Mouse (Mus musculus) left cerebral cortex, postnatal 14 days (tissue): ENCODE results near the gene Kremen2. TPM values are rescaled to one million over a fixed set of nuclear protein-coding genes. Genes with fewer than 3 reads are reported as not detected.
"Not testable (repeated sequence)": the region's sequence is repeated elsewhere in the genome, so short reads cannot be mapped to it uniquely, and the experiment has no call there.

Experiments
- DNase-seq, 2 experiments: peaks; one replicate each; pipeline ENCODE4 v3.0.0; 2021 to 2022; ENCODE audit warnings: low spot score in 2 of 2, mixed read lengths in 1 of 2
- intact Hi-C: fragments of 180-260 bp; cut with DNase I; formaldehyde crosslinking; loops from one replicate; pipeline ENCODE4 v1.15.1; 2025
- long read RNA-seq, 2 experiments: library from polyadenylated mRNA; stranded (forward); transcript quantifications; one replicate each; pipeline ENCODE4 v2.0.0; 2021
- total RNA-seq, 2 experiments: library from RNA; stranded (reverse); gene quantifications; 2 replicates each; pipeline ENCODE4 v1.2.3; 2021

The Kremen2 gene
- total RNA-seq = under 1 TPM; 0.40 to 0.48 TPM
- long read RNA-seq, experiment 1, partial matches to known transcripts = 1 of 1 reads
- long read RNA-seq, experiment 1, other reads (novel, unspliced or antisense) = 0 of 1 reads
- long read RNA-seq, experiment 2 = 0 reads

DNA sequence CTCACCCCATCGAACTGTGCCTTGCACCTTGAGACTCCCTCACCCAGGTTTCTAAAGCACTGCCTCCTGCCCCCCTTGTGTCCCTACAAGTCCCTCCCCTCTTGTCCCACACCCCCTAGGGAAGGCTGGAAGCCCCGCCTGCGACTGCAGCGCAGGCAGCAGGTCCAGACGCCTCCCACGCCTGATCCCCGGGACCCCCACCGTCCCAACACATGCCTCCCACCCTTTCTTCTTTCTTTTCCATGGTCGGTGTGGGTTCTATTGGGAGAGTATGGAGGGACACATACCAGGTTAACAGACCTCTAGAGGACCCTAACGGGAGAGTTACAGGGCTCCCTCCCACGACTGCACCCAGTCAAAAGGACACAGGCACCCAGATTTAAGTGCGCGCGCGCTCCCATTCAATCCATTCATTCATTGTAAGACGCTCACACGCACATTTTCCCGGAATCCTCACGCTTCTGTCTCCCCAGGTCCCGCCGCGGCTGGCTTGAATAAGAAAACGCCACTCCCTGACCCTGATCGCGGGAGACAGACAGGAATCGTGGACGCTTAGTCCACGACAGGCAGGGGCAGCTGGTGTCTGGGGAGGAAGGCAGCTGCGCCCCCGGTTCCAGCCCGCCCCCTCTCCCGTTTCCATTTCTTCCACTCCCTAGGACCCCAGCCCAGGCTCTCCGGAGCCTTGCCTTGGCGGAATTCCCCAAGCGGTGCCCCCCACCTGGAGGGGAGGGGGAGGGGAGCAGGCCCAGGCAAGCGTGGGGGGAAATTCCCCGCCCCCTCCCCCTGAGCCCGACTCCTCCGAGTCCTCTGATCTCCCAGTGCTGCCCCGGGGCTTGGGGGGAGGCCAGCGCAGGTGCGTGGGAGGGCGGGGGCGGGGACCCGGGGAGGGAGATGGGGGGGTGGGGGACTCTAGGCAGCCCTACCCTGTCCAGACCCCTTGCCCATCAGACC lies at the start of gene Kremen2:
TSS of gene Kremen2 (minus strand) at position 533 of the 951 bp plus-strand sequence.
- intact Hi-C loops = no loop called here
- DNase-seq = no peak

DNA sequence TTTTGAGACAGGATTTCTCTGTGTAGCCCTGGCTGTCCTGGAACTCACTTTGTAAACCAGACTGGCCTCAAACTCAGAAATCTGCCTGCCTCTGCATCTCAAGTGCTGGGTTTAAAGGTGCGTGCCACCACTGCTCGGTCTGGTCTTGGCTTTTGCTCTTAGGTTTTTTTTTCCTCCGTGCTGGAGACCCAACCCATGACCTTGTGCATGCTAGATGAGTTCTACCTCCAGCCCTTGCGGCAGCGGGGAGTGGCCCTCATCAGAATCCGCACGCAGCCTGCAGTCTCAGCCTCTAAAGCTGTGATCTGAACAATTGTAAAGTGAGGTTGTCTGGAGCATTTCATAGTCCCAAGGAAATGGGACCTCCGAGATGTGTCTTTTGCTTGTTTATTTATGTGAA lies 49.7 kb upstream of the Kremen2 start:
- intact Hi-C loops = no loop called here
- no peak for DNase-seq

DNA sequence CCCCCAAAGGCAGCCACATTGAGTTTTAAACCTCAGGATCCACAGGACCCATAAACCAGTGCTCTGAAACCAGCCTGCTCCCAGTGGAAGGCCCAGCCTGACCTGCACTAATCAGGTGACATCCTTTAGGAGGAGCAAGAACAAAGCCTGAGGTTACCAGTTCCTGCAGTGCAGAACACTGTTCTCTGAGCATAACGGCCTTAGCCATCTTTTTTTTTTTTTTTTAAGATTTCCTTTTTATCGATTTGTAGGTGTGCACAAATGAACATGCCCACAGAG lies 45.4 kb upstream of the Kremen2 start:
- DNase-seq = no peak
- intact Hi-C loops = no loop called here

DNA sequence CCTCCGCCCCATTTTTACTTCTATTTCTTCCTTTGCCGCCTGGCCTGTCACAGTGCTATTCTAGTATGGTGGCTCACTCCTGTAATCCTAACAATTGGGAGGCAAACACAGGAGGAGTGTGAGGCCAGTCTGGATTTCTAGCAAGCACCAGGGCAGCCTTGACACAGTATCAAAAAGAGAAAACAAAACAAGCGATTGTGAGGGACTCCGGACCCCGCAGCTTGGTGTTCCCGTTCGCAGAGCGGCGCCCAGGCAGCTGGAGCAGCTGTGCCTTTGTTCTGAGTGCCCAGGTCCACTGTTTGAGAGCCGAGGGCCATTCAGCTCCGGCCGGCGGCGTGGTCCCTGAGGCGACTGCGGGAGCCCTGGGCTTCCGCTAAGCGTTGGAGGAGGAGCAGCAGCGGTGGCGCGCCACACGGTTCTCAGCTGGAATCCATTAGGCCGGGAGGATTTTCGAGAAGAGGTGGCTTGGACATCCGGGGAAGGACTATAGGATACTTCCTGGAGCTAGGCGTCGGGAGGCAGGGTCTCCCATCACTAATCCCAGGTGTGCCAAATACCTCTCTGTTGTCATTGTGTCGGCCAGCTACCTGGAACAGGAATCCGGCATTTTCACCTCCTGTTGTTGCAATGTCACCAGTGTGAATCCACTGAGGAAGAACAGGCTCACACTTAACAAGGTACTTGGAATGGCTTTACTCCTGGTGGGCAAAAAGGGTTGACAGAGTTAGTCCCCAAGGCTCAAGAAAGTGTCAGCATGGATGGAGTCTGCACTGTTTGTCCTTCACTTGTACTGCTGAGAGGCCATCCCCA lies 44.8 kb upstream of the Kremen2 start, which contains the start of gene Srrm2:
TSS of gene Srrm2 (plus strand) at position 264 of the 810 bp plus-strand sequence.
- intact Hi-C loops = no loop called here
- peak; percentile 43 to 50 for DNase-seq

DNA sequence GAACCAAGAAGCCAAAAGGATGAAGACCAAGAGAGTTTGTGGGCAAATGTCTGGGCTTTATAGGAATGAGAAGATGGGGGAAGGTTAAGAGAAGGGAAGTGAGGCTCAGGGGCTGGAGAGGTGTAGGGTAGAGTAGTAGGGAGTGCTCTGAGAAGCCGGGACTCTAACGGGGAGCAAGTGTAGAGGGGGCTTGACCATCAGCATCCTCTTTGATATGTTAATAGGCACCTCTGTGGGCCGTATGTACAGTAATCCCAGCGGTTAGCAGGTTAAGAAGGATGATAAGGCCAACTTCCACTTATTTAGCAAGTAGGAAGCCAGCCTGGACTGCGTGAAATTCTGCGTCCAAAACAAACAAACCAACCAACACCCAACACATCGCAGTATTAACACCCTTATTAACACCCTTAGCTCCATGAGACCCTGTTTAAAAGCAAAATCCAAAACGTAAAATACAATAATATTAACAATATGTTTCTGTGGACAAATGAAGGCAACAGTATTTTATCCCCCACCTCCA lies 44.2 kb upstream of the Kremen2 start:
- DNase-seq = no peak
- intact Hi-C loops = no loop called here

- DNase-seq = no peak
- intact Hi-C loops = no loop called here
Observed at GRCm38 (mm10) chr17:23788973-23789372, 43.3 kb upstream of the Kremen2 start.

DNA sequence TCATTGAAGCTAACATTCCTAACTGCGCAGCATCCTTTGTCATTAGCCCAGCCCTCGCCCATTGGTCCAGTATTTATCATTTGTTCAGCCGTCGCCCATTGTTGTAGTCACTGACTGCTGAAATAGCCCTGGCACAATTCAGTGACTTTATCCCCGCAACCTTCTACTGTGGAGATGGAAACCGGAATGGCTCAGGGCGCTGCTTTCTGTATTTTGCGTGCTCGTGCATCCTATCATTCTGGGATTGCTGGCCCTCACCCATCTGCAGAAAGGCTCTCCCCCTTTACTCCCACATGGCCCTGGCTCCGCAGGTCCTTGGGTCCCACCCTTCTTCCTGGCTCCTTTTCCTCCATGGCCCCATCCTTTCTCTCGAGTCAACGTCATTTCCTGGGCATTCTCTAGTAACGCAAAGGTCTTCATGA lies 40.9 kb upstream of the Kremen2 start:
- intact Hi-C loops = no loop called here
- DNase-seq = peak in 1 of 2 experiments; percentile 44

- intact Hi-C loops = no loop called here
- DNase-seq = peak; percentile 90 to 94
Observed at GRCm38 (mm10) chr17:23785561-23786471, 40.2 kb upstream of the Kremen2 start, which contains the start of gene Flywch2. TSS of gene Flywch2 (minus strand) at chr17:23786081.

GRCm38 (mm10) chr17:23783352-23783751 lies 37.7 kb upstream of the Kremen2 start:
- no peak for DNase-seq
- intact Hi-C loops = no loop called here

DNA sequence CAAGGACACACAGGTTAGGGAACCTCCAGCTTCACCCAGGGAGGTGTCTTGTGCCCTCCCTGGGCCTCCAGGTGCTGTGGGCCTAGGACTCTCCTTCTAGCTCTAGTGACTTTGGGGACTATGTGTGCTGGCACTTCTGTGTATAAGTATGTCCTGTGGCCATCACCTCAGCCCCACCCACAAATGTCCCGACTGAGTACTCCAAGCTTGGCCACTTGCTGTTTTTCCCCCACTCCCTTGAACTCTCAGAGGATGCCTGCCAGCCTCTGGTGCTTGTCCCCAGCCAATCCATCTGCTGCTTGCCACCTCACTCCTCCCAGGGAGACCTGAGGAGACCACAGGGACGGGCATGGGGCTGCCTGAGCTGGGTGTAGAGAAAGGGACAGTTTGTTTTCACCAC lies 32.8 kb upstream of the Kremen2 start:
- intact Hi-C loops = loop anchor here (10.0 kb wide), 1 partner anchor 186 kb away; no protein-coding TSS in a partner anchor
- no peak for DNase-seq

- no peak for DNase-seq
- intact Hi-C loops = loop anchor here (10.0 kb wide), 1 partner anchor 188 kb away; no protein-coding TSS in a partner anchor
Observed at GRCm38 (mm10) chr17:23777141-23777540, 31.5 kb upstream of the Kremen2 start.

GRCm38 (mm10) chr17:23776216-23776615 lies 30.6 kb upstream of the Kremen2 start:
- DNase-seq = no peak
- intact Hi-C loops = loop anchor here (10.0 kb wide), 1 partner anchor 189 kb away; no protein-coding TSS in a partner anchor

DNA sequence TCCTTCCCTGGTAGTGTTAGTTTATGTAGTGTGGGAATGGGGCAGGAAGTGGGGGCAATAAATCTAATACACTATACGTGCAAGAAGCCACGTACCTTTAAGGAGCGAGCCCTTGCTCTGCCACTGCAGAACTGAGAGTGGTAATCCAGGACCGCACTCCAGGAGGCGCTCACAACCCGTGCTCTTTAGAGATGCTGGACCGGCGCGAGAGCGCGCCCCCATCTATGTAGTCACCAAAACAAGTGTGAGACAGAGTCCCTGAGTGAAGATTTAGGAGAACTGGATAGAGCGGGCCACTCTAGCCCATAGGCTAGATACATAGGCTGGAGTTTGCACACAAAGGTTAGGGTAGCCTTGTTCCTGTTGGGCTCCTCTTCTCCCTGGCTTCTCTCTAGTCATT lies 28.5 kb upstream of the Kremen2 start:
- intact Hi-C loops = loop anchor here (5.0 to 10.0 kb wide), 2 partner anchors 68 to 191 kb away; partner anchors contain the start of genes Prss32 and Prss41
- DNase-seq = peak; percentile 82 to 88

GRCm38 (mm10) chr17:23773676-23774075 lies 28.0 kb upstream of the Kremen2 start:
- DNase-seq = no peak
- intact Hi-C loops = loop anchor here (5.0 to 10.0 kb wide), 2 partner anchors 69 to 191 kb away; partner anchors contain the start of genes Prss32 and Prss41

DNA sequence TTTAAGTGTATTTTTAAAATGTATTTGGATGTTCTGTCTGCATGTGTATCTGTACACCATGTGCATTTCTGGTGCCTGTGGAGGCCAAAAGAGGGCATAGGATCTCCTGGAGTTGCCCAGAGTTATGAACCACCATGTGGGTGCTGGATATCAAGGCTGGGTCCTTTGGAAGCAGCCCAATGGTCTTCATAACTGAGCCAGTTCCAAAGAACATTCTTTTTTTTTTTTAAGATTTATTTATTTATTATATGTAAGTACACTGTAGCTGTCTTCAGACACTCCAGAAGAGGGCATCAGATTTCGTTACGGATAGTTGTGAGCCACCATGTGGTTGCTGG lies 26.6 kb upstream of the Kremen2 start:
- not testable (repeated sequence) for DNase-seq
- intact Hi-C loops = loop anchor here (5.0 to 10.0 kb wide), 2 partner anchors 70 to 193 kb away; partner anchors contain the start of genes Prss32 and Prss41

GRCm38 (mm10) chr17:23771284-23772218 lies 25.9 kb upstream of the Kremen2 start, which contains the start of gene Flywch1:
TSS of gene Flywch1 (minus strand) at chr17:23771602.
- DNase-seq = peak; percentile 99
- intact Hi-C loops = loop anchor here (2.0 to 10.0 kb wide), 3 partner anchors 31 to 193 kb away; partner anchors contain the start of genes Prss32 and Prss41

DNA sequence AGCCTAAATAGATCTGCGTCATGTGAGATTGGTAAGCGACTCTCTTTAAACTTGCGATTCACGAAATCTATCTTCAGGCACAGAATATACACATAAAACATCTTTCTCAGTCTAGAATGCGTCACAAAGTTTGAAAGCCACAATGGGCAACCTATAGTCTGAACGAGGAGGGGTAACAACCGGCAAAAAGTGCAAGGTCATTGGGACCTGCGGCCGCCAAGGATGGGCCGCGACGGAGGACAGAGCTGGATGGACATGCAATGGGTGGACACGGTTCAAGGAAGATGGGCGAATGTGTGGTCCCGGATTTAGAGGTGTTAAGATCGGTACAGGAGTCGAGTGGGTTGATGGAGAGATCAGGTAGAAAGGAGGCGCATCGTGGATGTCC lies 25.3 kb upstream of the Kremen2 start:
- intact Hi-C loops = loop anchor here (2.0 to 10.0 kb wide), 3 partner anchors 32 to 194 kb away; partner anchors contain the start of genes Prss32 and Prss41
- DNase-seq = no peak
